Mouse (Mus musculus): Measurements from ENCODE around the gene Usp30. TPM values are rescaled to one million over a fixed set of nuclear protein-coding genes. Genes with fewer than 3 reads are reported as not detected.

Gene Usp30
- polyA plus RNA-seq (2012; rRNA removed; ENCODE audit: low replicate concordance), result 19.7 and 25.0 TPM in 2 replicates

DNA sequence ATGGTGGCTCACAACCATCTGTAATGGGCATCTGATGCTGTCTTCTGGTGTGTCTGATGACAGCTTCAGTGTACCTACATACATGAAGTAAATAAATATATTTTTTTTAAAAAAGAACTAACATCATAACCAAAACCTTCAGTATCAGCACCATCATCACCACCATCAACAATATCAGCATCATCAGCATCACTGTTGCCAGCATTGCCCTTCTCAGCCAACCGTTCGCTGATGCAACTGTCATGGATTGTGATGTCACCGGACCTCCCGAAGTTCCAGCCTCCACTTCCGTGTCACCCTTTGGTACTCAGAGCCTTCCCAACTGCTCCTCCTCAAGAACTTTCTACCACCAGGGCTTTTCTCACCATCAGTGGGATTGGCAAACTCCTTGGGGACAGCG lies at the start of gene Usp30:
Gene Usp30 (plus strand): TSS at position 301 of the 400 bp plus-strand sequence.

DNA sequence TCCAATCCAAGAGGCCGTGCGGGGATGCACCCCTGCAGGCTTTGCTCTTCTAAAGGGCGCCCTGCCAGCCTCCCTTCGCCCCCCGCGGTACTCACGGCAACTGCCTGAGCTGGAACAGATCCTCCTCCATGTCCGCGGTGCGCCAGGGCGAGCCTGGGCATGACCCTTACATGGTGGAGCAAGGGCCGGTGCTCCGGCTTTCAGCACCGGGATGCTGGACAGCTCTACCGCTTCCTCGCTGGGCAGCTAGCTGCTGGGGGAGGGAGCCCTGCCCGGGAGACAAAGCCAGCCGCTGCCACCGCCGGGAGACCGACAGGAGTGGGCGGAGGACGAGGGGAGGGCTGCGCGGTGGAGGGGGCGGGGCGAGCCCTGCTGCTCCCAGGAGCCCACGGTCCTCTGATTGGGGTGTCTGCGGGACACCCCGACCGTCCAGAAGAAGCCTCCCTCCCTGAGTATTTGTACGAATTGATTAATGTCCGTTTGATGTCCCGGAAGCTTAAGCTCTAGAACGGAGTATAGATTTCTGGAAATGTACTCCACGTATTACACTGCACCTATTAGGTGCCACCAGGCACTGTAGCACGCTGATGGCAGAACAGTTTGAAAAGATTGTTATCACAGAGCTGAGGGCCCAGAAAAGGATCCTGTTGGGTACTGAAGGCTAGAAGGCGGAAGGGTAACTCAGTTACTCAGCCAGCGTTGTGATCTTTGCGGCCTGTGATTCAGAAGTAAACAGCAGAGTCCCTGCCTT lies 26.0 kb downstream of the Usp30 start, which contains the start of gene Svop:
Gene Svop (minus strand): TSS at position 514 of the 751 bp plus-strand sequence.

DNA sequence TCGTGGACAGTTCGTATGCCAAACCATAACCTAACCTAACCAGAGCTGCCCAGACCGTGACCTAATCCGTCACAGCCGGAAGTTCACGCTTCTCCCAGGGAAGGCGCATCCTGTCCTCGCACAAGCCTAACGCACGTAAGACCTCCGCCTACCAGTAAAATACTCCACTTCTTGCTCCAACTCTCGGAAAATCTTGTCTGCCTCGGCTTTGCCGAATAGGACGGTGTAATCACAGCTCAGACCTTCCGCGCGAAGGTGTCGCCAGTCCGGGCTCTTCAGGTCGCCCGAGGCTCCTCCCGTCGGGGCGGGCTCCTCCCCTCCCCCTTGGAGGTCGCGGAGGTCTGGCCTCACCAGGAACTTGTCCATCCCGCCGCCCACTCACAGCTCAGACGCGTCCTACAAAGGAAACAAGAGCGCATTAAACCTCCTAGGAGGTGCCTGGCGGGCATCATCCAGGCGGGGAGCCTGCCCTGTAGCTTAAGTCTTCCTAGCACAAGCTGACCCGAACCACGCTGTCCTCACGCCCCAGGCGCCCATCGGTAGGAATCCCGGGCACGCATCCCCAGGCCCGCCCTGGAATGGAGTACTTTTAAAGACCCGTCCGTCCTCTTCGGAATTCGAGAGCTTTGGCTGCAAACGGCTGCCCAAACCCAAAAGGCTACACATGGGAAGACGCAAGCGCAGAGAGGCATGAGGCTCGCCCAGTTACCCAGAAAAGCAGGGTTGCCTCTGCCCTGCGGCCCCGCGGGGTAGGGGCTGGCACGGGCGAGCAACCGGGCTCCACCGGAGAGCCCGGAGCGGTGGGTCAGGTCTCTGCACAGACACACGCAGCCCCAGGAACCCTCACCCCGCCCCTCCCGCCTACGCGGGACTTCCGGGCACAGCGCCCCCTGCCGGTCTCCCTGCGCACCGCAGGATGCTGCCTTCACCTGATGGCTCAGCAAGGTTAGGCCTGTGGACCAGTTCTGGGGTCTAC lies 62.4 kb downstream of the Usp30 start, which contains the start of gene Alkbh2:
Gene Alkbh2 (minus strand): TSS at position 845 of the 976 bp plus-strand sequence.

DNA sequence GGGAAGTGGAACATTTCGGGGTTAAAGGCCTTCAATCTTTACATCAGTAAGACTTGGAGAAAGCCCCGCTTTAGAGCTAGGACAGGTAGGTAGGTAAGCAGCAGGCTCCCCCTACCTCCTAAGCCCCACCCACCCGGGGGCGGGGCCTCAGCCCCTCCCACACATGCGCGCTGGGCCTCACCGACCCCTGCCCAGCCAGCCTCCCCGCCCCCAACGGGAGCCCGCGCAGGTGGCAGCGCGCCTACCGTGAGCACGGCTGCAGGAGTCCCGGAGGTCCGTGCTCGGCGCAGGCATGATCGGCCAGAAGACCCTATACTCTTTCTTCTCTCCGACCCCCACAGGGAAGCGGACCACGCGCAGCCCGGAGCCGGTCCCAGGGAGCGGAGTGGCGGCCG lies 64.9 kb downstream of the Usp30 start, which contains the start of gene Ung:
Gene Ung (plus strand): TSS at position 176 of the 395 bp plus-strand sequence.

DNA sequence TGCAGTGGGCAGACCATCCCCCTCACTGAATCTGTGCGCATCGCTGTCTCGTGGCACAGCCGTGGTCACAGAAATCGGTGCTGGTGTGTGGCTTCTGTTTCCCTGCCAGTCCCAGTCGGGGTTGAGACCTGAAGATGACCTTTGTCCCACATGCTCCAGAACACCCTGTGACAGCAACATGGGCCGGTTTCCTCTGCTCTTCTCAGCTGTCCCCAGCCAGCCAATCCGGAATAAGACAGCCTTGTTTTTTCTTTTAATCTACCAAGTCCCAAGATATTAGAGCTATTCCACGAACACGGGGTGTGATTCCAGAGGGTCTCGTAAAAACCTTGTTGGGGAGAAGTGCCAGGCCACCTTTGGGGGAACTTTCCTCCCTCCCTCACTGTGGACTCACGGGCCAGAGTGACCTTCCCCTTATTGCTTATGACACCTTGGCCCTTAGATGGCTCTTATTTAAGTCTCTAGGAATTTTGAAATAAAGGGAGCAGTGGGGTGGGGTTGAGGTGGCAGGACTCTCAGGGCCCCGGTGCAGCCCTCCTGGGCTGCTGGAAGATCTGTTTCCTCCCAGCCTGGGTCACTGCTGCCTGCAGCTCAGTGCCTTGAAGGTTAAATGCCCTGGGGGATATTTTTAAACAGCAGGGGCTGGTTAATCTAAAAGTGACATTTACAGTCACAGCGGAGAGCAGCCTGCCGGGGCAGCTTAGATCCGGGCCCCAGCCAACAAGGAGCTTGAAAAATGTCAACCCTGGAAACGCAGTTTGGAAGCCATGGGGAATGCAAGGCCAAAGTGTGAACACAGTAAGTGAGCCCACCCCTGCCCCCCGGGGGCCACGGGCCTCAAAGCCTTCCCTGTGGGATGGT lies 81.0 kb downstream of the Usp30 start, which contains the start of gene Acacb:
Gene Acacb (plus strand): TSS at position 508 of the 861 bp plus-strand sequence.

Other genes with a start within 250 kb of the Usp30 start
- gene Selplg, start 232.8 kb upstream of the Usp30 start, polyA plus RNA-seq (2012; rRNA removed; ENCODE audit: low replicate concordance), result 154 and 322 TPM in 2 replicates
- 51.9 and 57.4 TPM in 2 replicates for gene Coro1c, start 156.7 kb upstream of the Usp30 start, polyA plus RNA-seq (2012; rRNA removed; ENCODE audit: low replicate concordance)
- gene Ssh1, start 71.6 kb upstream of the Usp30 start, polyA plus RNA-seq (2012; rRNA removed; ENCODE audit: low replicate concordance), result 16.9 and 20.0 TPM in 2 replicates
- 0.16 and 0.19 TPM in 2 replicates for gene Dao, start 61.8 kb upstream of the Usp30 start, polyA plus RNA-seq (2012; rRNA removed; ENCODE audit: low replicate concordance)
- not detected in 2 replicates for gene Svop, start 26.1 kb downstream of the Usp30 start, polyA plus RNA-seq (2012; rRNA removed; ENCODE audit: low replicate concordance)
- 9.5 and 12.1 TPM in 2 replicates for gene Alkbh2, start 62.8 kb downstream of the Usp30 start, polyA plus RNA-seq (2012; rRNA removed; ENCODE audit: low replicate concordance)
- gene Ung, start 64.9 kb downstream of the Usp30 start, polyA plus RNA-seq (2012; rRNA removed; ENCODE audit: low replicate concordance), result 5.1 and 7.2 TPM in 2 replicates
- 131 and 132 TPM in 2 replicates for gene Acacb, start 81.1 kb downstream of the Usp30 start, polyA plus RNA-seq (2012; rRNA removed; ENCODE audit: low replicate concordance)
- gene Foxn4, start 208.3 kb downstream of the Usp30 start, polyA plus RNA-seq (2012; rRNA removed; ENCODE audit: low replicate concordance), result not detected in 2 replicates
- gene Myo1h, start 223.7 kb downstream of the Usp30 start, polyA plus RNA-seq (2012; rRNA removed; ENCODE audit: low replicate concordance), result 0.26 and 0.29 TPM in 2 replicates

All from mammary gland, adult 2 months (tissue).